Mouse (Mus musculus) brain, embryonic 14.5 days (tissue): ENCODE measurements around the gene Glis3.

ENCODE experiments used
- CTCF ChIP-seq: fragments of 200-500 bp; IDR thresholded peaks from 2 replicates; pipeline ENCODE4 v1.5.1; 2012; ENCODE audit warnings: inconsistent platforms, mild to moderate bottlenecking, moderate library complexity, borderline replicate concordance; ENCODE audit not compliant: insufficient read depth, insufficient read length; ENCODE audit errors: extremely low read depth
- POLR2A ChIP-seq: fragments of 200-500 bp; IDR thresholded peaks from 2 replicates; pipeline ENCODE4 v1.6.1; 2012; ENCODE audit warnings: mild to moderate bottlenecking, inconsistent platforms, borderline replicate concordance; ENCODE audit not compliant: poor library complexity, insufficient read depth, insufficient read length, severe bottlenecking; ENCODE audit errors: extremely low read depth

GRCm38 (mm10) chr19:28234676-28235075 is 445.2 kb downstream of the Glis3 start:
- no peak for TF ChIP-seq CTCF
- no peak for TF ChIP-seq POLR2A
